Mouse (Mus musculus) retina, adult 2 months (tissue): Measurements from ENCODE around the gene Espnl.
A peak's percentile ranks its signal among the peaks of the same experiment; 100 is the strongest.

Experiments
- DNase-seq: peaks from one replicate; pipeline ENCODE4 v3.0.0-alpha.2; 2012; ENCODE audit warnings: low read depth, low spot score

The Espnl gene

DNA sequence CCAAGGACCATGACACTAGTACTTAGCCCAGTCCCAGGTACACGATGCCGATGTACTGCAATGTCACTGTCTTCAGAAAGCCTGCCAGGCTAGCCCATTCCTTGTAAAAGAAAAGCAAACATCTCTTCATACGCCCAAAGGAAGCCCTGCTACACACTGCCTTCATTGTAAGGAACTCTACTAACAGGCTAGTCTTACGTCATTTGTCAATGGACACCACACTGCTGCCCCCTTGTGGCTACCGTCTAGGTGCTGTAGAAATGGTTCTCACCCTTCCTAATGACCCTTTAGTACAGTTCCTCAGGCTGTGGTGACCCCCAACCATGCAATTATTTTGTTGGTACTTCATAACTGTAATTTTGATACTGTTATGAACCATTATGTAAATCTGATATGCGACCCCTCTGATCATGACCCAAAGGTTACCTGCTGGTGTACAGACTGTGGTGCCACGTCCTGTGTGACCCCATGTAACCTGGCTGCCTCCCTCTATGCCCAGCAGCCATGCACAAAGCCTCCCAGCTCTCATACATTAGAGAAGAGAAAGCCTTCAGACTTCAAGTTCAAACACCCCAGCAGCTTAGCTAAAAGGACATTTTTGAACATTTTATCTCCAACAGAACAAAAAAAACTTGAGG lies 58.7 kb downstream of the Espnl start:
- DNase-seq: peak; percentile 50

DNA sequence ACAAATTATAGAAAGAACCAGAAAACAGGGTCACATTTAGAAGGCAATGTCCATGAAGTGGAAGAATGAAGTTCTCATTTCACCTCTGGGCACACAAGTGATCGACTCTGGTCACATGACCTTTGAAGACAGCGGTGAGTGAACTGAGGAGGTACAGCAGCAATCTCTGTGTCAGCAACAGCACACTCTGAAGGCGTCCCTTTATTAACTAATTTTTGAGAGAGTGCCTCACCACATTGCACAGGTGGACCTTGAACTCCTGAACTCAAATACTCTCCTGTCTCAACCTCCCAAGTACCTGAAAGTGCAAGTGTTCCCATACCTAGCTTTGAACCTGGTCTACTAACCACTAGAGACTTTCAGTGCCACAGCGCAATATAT lies 59.2 kb downstream of the Espnl start:
- no peak for DNase-seq

DNA sequence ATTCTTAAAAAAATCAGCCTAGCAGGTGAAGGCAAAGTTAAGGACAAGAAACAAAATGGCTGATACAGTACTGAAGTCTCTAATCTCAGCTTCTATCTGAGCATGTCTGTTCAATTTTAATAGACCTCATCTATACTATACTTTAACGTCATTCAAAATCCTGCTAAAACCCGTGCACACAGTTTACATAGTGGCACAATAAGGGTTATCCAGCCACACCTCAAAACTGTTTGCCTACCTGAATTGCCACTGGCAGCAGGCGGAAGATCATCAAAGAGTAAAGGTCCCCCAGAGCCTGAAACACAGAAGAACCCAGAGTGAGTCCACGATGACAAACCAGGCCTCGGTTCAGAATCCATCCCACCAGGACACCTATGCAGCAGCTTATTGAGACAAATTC lies 68.5 kb downstream of the Espnl start:
- DNase-seq: no peak

DNA sequence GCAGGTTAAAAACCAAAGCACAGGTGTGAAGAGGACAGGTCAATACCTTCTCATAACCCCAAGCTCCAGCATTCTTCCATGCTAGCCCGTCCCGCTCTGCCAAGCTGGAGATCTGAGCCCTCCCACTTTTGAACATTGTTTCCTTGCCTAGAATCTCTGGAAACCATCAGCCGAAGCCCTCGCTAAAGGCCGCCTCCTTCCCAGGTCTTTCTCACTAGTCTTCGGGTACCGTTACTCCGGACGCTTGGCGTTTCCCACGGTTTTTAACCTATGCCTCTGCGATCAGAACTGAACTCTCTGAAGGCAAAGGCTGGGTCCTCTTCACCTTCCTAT lies 76.0 kb downstream of the Espnl start:
- DNase-seq: no peak
